Mouse (Mus musculus) gonadal fat pad, adult 2 months (tissue): ENCODE results near the gene Olfr1264. TPM values are rescaled to one million over a fixed set of nuclear protein-coding genes. Genes with fewer than 3 reads are reported as not detected.

Source experiments
- DNase-seq: peaks from one replicate; pipeline ENCODE4 v3.0.0-alpha.2; 2012; ENCODE audit warnings: low read depth
- polyA plus RNA-seq: library from polyadenylated mRNA; depleted of rRNA; stranded (reverse); fragments of >200 nt; gene quantifications from 2 replicates; pipeline ENCODE4 v1.2.3, GENCODE M21; 2012; rRNA removed

Gene Olfr1264
- not detected in 2 replicates for polyA plus RNA-seq

- DNase-seq: no peak
Measured at GRCm38 (mm10) chr2:90025477-90025876, at the start of gene Olfr1264. TSS of gene Olfr1264 (minus strand) at chr2:90025577.

GRCm38 (mm10) chr2:90070065-90070464 is 44.7 kb upstream of the Olfr1264 start:
- no peak for DNase-seq

GRCm38 (mm10) chr2:90063494-90063893 is 38.1 kb upstream of the Olfr1264 start, which contains the start of gene Olfr140:
TSS of gene Olfr140 (minus strand) at chr2:90063594.
- DNase-seq: no peak

GRCm38 (mm10) chr2:90035037-90035436 is 9.7 kb upstream of the Olfr1264 start, which contains the start of gene Olfr1265:
TSS of gene Olfr1265 (plus strand) at chr2:90035337.
- DNase-seq: no peak

- DNase-seq: no peak
Measured at GRCm38 (mm10) chr2:90011831-90012230, 13.5 kb downstream of the Olfr1264 start, which contains the start of gene Olfr1263. TSS of gene Olfr1263 (plus strand) at chr2:90012131.

- DNase-seq: no peak
Measured at GRCm38 (mm10) chr2:89999845-90000244, 25.5 kb downstream of the Olfr1264 start, which contains the start of gene Olfr1262. TSS of gene Olfr1262 (plus strand) at chr2:90000145.

- DNase-seq: no peak
Measured at GRCm38 (mm10) chr2:89990921-89991320, 34.5 kb downstream of the Olfr1264 start, which contains the start of gene Olfr1261. TSS of gene Olfr1261 (plus strand) at chr2:89991221.

- no peak for DNase-seq
Measured at GRCm38 (mm10) chr2:89977709-89978108, 47.7 kb downstream of the Olfr1264 start.

- no peak for DNase-seq
Measured at GRCm38 (mm10) chr2:89974184-89974583, 51.2 kb downstream of the Olfr1264 start, which contains the start of gene Olfr1260. TSS of gene Olfr1260 (plus strand) at chr2:89974340.

Other genes starting within 250 kb of the Olfr1264 start
- gene Olfr1254, start 232.0 kb downstream of the Olfr1264 start, polyA plus RNA-seq: not detected in 2 replicates
- not detected in 2 replicates for gene Olfr1255, start 213.5 kb downstream of the Olfr1264 start, polyA plus RNA-seq
- gene Olfr1256, start 184.0 kb downstream of the Olfr1264 start, polyA plus RNA-seq: not detected in 2 replicates
- not detected in 2 replicates for gene Olfr48, start 177.4 kb downstream of the Olfr1264 start, polyA plus RNA-seq
- not detected in 2 replicates for gene Olfr1257, start 147.1 kb downstream of the Olfr1264 start, polyA plus RNA-seq
- not detected in 2 replicates for gene Olfr1258, start 98.3 kb downstream of the Olfr1264 start, polyA plus RNA-seq
- not detected in 2 replicates for gene Olfr1259, start 76.9 kb downstream of the Olfr1264 start, polyA plus RNA-seq
- gene Olfr1260, start 51.2 kb downstream of the Olfr1264 start, polyA plus RNA-seq: not detected in 2 replicates
- not detected in 2 replicates for gene Olfr1261, start 34.4 kb downstream of the Olfr1264 start, polyA plus RNA-seq
- not detected in 2 replicates for gene Olfr1262, start 25.4 kb downstream of the Olfr1264 start, polyA plus RNA-seq
- gene Olfr1263, start 13.4 kb downstream of the Olfr1264 start, polyA plus RNA-seq: not detected in 2 replicates
- not detected in 2 replicates for gene Olfr1265, start 9.8 kb upstream of the Olfr1264 start, polyA plus RNA-seq
- gene Olfr140, start 38.0 kb upstream of the Olfr1264 start, polyA plus RNA-seq: not detected in 2 replicates
- gene Olfr1269, start 95.8 kb upstream of the Olfr1264 start, polyA plus RNA-seq: not detected in 2 replicates
- gene Olfr32, start 116.7 kb upstream of the Olfr1264 start, polyA plus RNA-seq: not detected in 2 replicates
- not detected in 2 replicates for gene Olfr1270, start 127.5 kb upstream of the Olfr1264 start, polyA plus RNA-seq
- gene Olfr1506, start 198.9 kb upstream of the Olfr1264 start, polyA plus RNA-seq: not detected in 2 replicates
- not detected in 2 replicates for gene Olfr142, start 232.0 kb upstream of the Olfr1264 start, polyA plus RNA-seq
- not detected in 2 replicates for gene Olfr1271, start 245.5 kb upstream of the Olfr1264 start, polyA plus RNA-seq